Mouse (Mus musculus) left cerebral cortex, postnatal 25 days (tissue): ENCODE measurements around the gene Rpl18a. TPM values are rescaled to one million over a fixed set of nuclear protein-coding genes. Genes with fewer than 3 reads are reported as not detected.

Source experiments
- DNase-seq, 2 experiments: peaks; one replicate each; pipeline ENCODE4 v3.0.0; 2022; ENCODE audit warnings: low spot score in 2 of 2, mixed read lengths in 1 of 2
- intact Hi-C: fragments of 180-260 bp; cut with DNase I; formaldehyde crosslinking; loops from one replicate; pipeline ENCODE4 v1.15.1; 2025
- total RNA-seq, 2 experiments: library from RNA; stranded (reverse); gene quantifications; 2 replicates each; pipeline ENCODE4 v1.2.3; 2021

Rpl18a gene
- 100 to 1,000 TPM; 550 to 570 TPM for total RNA-seq

GRCm38 (mm10) chr8:70897021-70897680 is at the start of gene Rpl18a:
Rpl18a (minus strand) TSS chr8:70897412.
- intact Hi-C loops: loop anchor here (1.0 to 5.0 kb wide), 6 partner anchors 24 to 565 kb away; partner anchors contain the start of genes Abhd8, Ccdc124, Haus8 and Mrpl34
- peak; percentile 96 to 99 for DNase-seq

DNA sequence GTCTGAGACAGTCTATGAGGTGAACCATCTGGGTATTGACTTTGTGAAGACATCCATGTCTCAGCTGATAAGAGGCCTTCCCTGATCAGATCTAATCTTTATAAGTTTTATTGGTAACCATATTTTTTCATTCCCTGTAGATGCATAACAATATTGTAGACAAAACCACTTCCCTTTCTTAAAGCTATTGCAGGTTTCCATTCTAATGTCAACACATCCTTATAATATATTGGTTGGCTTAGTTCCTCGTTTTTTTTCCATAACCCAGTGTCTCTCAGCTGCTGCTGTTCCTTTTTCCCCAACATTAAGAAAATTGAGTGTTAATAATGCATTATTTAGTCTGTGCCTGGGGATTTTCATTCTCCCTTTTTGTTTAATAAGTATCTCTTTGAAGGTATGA is 46.0 kb upstream of the Rpl18a start:
- DNase-seq: no peak
- intact Hi-C loops: no loop called here

DNA sequence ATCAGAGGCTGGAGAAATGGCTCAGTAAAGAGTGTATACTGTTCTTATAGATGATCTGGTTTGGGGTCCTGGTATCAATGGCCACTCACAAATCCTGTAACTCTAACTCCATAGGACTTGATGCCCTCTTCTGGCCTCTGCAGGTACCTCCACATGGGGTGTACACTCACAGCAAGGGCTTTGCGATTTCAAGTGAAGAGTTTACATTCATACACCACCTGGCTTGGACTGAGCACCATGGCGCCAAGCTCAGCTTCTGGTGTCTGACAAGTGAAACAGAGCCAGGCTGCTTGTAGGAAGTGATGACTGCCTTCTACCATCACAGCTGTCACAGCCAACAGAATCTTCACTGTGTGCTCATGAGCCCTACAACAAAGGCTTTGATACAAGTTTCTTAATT is 44.3 kb upstream of the Rpl18a start:
- intact Hi-C loops: no loop called here
- DNase-seq: peak in 1 of 2 experiments; percentile 40

DNA sequence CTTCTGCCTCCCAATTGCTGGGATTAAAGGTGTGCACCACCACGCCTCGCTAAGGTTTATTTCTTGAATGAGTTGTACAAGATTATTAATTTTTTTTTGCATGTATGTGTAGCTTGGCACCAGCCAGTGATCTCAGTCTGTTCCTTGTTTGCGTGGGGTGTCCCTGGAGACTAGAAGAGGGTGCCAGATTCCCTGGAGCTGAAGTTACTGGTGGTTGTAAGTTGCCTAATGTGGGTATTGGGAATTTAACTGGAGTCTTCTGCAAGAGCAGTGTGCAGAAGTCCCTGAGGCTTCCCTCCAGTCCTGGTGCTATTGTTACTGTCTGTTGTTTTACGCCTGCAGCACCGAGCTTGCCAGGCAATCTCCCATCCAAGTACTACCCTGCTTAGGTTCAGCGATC is 40.0 kb upstream of the Rpl18a start:
- intact Hi-C loops: no loop called here
- no peak for DNase-seq

GRCm38 (mm10) chr8:70934786-70935185 is 37.6 kb upstream of the Rpl18a start:
- intact Hi-C loops: no loop called here
- peak in 1 of 2 experiments; percentile 43 for DNase-seq

DNA sequence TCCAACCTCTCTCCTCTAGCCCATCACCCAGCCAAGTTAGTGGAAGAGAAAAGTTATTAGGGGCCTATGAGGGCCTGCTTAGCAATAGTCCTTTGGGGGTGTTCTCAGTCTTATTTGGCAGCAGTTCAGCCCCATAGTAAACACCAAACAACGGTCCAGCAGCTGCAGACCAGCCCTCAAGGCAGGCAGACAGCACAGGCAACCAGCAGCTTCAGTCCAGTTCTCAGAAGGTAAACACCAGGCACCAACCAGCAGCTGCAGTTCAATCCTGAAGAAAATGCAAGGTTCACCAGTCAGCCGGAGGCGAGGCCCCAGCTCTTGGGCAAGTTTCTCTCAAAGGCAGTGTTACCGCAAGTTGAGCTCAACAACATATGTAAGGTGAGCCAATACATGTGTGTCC is 35.8 kb upstream of the Rpl18a start:
- intact Hi-C loops: no loop called here
- DNase-seq: no peak

GRCm38 (mm10) chr8:70931731-70932130 is 34.5 kb upstream of the Rpl18a start:
- intact Hi-C loops: no loop called here
- no peak for DNase-seq

DNA sequence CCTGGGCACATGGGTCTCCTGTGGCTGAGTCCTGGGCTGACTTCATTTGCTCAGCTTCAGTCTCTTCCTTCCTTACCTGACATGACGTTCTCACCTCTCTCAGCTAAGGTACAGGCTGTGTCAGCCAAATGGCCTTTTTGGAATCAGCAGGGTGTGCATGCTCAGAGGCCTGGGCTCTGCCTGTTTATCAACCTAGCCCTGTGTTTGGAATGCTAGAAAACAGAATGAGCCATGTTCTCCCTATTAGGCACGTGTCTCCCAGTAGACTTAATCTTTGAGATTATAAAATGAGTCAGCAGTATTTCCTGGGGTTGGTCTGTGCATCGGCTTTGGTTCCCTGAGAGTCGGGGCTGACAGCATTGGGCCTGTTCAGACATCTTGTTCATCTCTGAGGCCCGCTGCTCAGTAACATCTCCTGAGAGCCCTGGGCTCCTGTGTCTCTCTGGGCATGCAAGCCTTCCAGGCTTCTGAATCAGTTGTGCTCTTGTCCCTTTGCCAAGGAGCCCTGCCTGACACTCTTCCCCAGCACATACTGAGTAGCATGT is 31.6 kb upstream of the Rpl18a start:
- intact Hi-C loops: no loop called here
- no peak for DNase-seq

DNA sequence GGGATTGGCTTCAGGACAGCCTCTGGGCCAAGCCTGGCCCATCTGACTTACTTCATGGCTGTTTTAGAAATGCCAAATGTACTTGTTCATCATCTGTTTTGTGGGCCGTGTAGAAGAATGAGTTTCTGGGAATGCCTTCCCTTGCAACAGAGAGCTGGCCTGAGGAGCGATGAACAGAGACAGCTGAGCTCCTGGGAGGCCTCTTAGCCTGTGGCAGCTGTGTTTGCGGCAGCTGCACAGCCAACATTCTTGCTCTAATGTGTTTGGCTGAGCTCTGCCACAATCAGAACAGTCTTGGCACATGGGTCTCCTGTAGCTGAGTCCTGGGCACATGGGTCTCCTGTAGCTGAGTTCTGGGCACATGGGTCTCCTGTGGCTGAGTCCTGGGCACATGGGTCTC is 30.9 kb upstream of the Rpl18a start:
- intact Hi-C loops: no loop called here
- DNase-seq: no peak

- DNase-seq: peak in 1 of 2 experiments; percentile 50
- intact Hi-C loops: no loop called here
These were observed 29.2 kb upstream of the Rpl18a start for GRCm38 (mm10) chr8:70926396-70926795.

DNA sequence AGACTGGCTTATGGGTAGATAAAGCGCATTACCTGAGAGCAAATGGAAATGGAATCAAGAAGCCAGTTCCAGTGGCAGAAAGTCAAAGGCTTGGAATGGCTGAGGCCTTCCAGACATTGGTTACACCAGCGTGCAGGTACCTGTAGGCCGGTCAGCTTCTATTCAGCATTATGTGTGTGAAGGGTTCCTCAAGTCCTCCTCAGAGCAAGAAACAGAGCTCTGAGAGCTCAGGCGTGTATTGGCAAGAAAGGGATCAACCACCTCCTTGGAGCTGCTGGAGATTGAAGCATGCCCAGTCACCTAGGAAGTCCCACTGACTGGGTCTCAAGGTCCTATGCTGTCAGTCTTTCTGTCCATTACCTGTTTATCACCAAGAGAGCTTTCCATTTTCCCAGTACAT is 28.5 kb upstream of the Rpl18a start:
- no peak for DNase-seq
- intact Hi-C loops: no loop called here

DNA sequence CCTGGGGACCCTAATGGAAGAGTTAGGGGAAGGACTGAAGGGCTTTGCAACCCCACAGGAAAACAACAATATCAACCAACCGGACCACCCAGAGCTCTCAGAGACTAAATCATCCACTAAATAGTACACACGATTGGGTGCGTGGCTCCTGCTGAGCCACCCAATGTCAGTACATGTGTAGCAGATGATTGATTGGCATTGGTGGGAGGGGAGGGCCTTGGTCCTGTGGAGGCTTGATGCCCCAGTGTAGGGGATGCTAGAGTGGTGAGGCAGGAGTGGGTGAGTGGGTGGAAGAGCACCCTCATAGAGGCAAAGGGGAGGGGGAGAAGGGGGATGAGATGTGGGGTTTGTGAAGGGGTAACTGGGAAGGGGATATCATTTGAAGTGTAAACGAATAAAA is 26.9 kb upstream of the Rpl18a start:
- intact Hi-C loops: no loop called here

GRCm38 (mm10) chr8:70920049-70920922 is 23.1 kb upstream of the Rpl18a start:
- intact Hi-C loops: no loop called here
- DNase-seq: no peak

More for the DNA sequence above, 26.9 kb upstream of the Rpl18a start:
- no peak for DNase-seq

DNA sequence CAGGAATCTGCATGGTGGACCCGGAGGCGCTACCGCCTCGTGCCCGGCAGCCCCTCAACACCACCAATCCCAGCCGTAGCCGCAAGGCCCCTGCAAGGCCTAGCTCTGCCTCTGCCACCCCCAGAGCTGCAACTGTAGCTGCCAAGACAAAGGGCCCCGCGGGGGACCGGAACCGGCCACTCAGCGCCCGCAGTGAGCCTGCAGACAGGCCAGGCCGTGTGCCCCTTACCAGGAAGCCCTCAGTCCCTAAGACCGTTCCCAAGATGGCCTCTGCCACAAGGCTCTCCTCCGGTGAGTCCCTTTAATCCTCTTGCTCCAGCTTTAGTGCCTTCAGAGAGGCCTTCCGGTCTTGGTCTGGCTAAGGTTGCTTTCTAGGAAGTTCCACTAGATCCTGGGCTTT is 17.5 kb upstream of the Rpl18a start:
- intact Hi-C loops: no loop called here
- no peak for DNase-seq

- DNase-seq: no peak
- intact Hi-C loops: no loop called here
These were observed 16.3 kb upstream of the Rpl18a start for GRCm38 (mm10) chr8:70913523-70913922.

DNA sequence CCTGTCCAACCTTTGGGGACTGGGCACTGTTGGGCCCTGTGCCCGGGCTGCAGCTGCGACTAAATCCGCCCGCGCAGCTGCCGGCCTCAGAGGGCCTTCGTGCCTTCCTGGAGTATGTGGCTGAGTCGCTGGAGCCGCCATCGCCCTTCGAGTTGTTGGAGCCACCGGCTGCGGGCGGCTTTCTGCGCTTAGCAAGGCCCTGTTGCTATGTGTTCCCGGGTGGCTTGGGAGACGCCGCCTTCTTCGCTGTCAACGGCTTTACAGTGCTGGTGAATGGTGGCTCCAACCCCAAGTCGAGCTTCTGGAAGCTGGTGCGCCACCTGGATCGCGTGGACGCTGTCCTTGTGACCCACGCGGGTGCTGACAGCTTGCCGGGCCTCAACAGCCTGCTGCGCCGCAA is 15.7 kb upstream of the Rpl18a start:
- no peak for DNase-seq
- intact Hi-C loops: no loop called here

DNA sequence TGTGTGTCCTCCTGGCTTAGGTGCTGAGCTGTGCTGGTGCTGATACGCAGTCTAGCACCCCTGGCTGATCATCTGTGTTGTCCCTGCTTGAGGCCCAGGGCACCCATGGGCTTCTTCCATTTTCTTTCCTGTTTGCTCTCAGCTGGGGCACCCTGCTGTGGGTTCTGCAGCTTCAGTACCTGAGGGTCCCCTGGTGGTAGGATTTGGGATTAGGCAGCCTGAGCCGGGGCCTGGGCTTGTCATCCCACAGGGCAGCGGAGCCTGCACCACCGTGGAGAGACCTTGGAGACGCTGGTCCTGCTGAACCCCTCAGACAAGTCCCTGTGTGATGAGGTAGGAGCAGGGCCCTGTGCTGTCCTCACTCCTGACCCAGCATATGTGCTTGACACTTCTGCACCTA is 14.4 kb upstream of the Rpl18a start:
- DNase-seq: no peak
- intact Hi-C loops: no loop called here

- intact Hi-C loops: no loop called here
These were observed 10.3 kb upstream of the Rpl18a start for GRCm38 (mm10) chr8:70907518-70907917.

DNA sequence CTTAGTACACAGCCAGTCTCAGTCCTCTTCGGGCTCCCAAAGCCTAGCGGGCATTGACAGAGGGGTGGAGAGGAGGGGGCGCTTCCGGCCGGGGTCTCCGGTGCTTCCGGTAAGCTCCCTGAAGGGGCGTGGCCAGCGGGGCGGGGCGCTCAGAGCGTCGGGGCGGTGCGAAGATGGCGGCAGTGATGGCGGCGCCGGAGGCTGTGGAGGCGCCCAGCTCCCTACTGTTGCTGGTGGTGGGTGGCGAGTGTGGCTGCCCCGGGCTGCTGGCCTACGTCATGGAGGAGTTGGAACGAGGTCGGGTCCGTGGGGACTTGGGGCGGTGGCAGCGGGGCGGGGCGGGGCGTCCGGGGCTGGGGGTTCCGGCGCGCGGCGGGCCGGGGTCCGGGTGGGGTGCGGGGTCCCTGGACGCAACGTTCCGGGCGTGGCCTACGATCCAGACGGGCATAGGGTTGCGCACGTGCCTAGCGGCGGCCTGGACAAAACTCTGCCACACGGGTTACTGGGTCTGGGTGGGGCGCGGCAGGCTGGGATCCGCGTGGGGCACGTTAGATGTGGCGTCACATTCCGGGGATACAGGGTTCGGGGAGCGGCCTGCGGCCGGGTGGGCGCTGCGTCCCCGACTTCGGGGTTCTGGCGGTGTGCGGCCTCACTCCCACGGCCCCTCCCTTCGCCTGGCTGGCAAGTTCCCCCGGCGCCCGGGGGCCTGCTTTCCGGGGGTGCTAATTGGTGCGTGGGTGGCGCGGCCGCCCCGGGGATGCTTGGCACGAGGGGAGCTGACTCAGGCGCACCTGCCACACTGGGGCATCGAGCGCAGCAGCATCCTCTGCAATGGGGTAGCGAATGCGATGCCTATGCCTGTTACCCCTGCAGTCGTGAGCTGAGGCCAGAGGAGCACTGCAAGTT is 8.9 kb upstream of the Rpl18a start, which contains the start of gene Map1s:
Map1s (plus strand) TSS at position 102 of the 906 bp plus-strand sequence.
- intact Hi-C loops: no loop called here
- peak; percentile 79 to 84 for DNase-seq

More at GRCm38 (mm10) chr8:70907518-70907917, 10.3 kb upstream of the Rpl18a start:
- no peak for DNase-seq

DNA sequence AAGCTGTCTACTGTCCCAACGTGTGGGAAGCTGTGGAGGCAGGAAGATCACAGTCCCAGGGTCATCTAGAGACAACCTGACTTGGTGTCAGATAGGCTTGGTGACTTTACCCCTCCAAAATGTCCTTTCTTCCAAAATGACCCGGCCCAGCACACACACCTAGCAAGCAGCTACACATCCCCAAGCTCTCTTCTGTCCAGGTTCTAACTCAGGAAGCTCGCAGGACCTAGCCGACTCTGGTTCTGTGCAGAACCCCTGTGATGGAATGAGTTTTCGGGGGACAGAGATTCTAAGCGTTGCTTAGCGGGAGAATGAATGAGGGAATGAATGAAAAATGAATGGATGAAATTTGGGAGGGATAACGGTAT is 8.2 kb upstream of the Rpl18a start:
- intact Hi-C loops: no loop called here
- DNase-seq: no peak
